Mouse (Mus musculus): ENCODE data around the gene Chd2. TPM values are rescaled to one million over a fixed set of nuclear protein-coding genes. Genes with fewer than 3 reads are reported as not detected.
A peak's percentile ranks its signal among the peaks of the same experiment; 100 is the strongest.

Gene Chd2
- polyA plus RNA-seq, 1 experiment, result 28.0 TPM

- 71% methylated on average over 10 of the region's 10 CpGs for WGBS
Measured at GRCm38 (mm10) chr7:73561492-73562055, 19.9 kb upstream of the Chd2 start.

GRCm38 (mm10) chr7:73560811-73561210 is 19.2 kb upstream of the Chd2 start:
- H3K4me1 ChIP-seq (ENCODE audit: control insufficient read depth, insufficient read depth, insufficient read length, low read length), result peaks cover 10% of the 10 kb centered on the region; the same call in 1 of the 2 replicates
- H3K27me3 ChIP-seq (ENCODE audit: control insufficient read depth, insufficient read depth, low read length), result no peaks in the 10 kb centered on the region
- WGBS, result 96% methylated on average over 6 of the region's 6 CpGs
- H3K36me3 ChIP-seq (ENCODE audit: control insufficient read depth, insufficient read depth, low read length), result no peaks in the 10 kb centered on the region
- H3K4me3 ChIP-seq (ENCODE audit: low read depth, low read length), result no peak overlapping the region
- no peak for TF ChIP-seq CTCF (IDR thresholded peaks at IDR 0.05; ENCODE audit: extremely low read depth, insufficient read length, insufficient replicate concordance, low read depth, low read length)
- TF ChIP-seq POLR2A (IDR thresholded peaks at IDR 0.05; ENCODE audit: low read depth, low read length), result no peak
- no peak overlapping the region for H3K27ac ChIP-seq (ENCODE audit: insufficient read depth, low read depth, low read length)

More at GRCm38 (mm10) chr7:73561492-73562055, 19.9 kb upstream of the Chd2 start:
- no peak overlapping the region for H3K27ac ChIP-seq (ENCODE audit: insufficient read depth, low read depth, low read length)
- no peak for TF ChIP-seq POLR2A (IDR thresholded peaks at IDR 0.05; ENCODE audit: low read depth, low read length)
- TF ChIP-seq CTCF (IDR thresholded peaks at IDR 0.05; ENCODE audit: extremely low read depth, insufficient read length, insufficient replicate concordance, low read depth, low read length), result no peak
- no peak overlapping the region for H3K4me3 ChIP-seq (ENCODE audit: low read depth, low read length)
- no peaks in the 10 kb centered on the region for H3K36me3 ChIP-seq (ENCODE audit: control insufficient read depth, insufficient read depth, low read length)
- peaks cover 11% of the 10 kb centered on the region; the same call in 1 of the 2 replicates for H3K4me1 ChIP-seq (ENCODE audit: control insufficient read depth, insufficient read depth, insufficient read length, low read length)
- no peaks in the 10 kb centered on the region for H3K27me3 ChIP-seq (ENCODE audit: control insufficient read depth, insufficient read depth, low read length)

- Histone ChIP-seq H3K4me3 (ENCODE audit: low read depth, low read length) (no peak overlapping the region), H3K4me1 (ENCODE audit: control insufficient read depth, insufficient read depth, insufficient read length, low read length) (peaks cover 7% of the 10 kb centered on the region; the same call in 1 of the 2 replicates), H3K27ac (ENCODE audit: insufficient read depth, low read depth, low read length) (peak overlapping the region; percentile 96), H3K36me3 (ENCODE audit: control insufficient read depth, insufficient read depth, low read length) (peaks cover 2% of the 10 kb centered on the region; the same call in 1 of the 2 replicates), H3K27me3 (ENCODE audit: control insufficient read depth, insufficient read depth, low read length) (no peaks in the 10 kb centered on the region)
- WGBS, result 61% methylated on average over 6 of the region's 6 CpGs
- TF ChIP-seq CTCF (IDR thresholded peaks at IDR 0.05; ENCODE audit: extremely low read depth, insufficient read length, insufficient replicate concordance, low read depth, low read length), result no peak
- no peak for TF ChIP-seq POLR2A (IDR thresholded peaks at IDR 0.05; ENCODE audit: low read depth, low read length)
Measured at GRCm38 (mm10) chr7:73559853-73560190, 18.2 kb upstream of the Chd2 start.

- peaks cover 3% of the 10 kb centered on the region for H3K36me3 ChIP-seq (ENCODE audit: control insufficient read depth, insufficient read depth, low read length)
- no peak for TF ChIP-seq POLR2A (IDR thresholded peaks at IDR 0.05; ENCODE audit: low read depth, low read length)
- TF ChIP-seq CTCF (IDR thresholded peaks at IDR 0.05; ENCODE audit: extremely low read depth, insufficient read length, insufficient replicate concordance, low read depth, low read length), result no peak
- peaks cover 4% of the 10 kb centered on the region; the same call in 1 of the 2 replicates for H3K4me1 ChIP-seq (ENCODE audit: control insufficient read depth, insufficient read depth, insufficient read length, low read length)
- peak overlapping the region; percentile 49; the same call in 1 of the 2 replicates for H3K4me3 ChIP-seq (ENCODE audit: low read depth, low read length)
- H3K27me3 ChIP-seq (ENCODE audit: control insufficient read depth, insufficient read depth, low read length), result no peaks in the 10 kb centered on the region
- peak overlapping the region; percentile 96 for H3K27ac ChIP-seq (ENCODE audit: insufficient read depth, low read depth, low read length)
- 2% methylated on average over 8 of the region's 8 CpGs for WGBS
Measured at GRCm38 (mm10) chr7:73559170-73559852, 17.7 kb upstream of the Chd2 start.

- TF ChIP-seq POLR2A (IDR thresholded peaks at IDR 0.05; ENCODE audit: low read depth, low read length) (peak; percentile 99), CTCF (IDR thresholded peaks at IDR 0.05; ENCODE audit: extremely low read depth, insufficient read length, insufficient replicate concordance, low read depth, low read length) (no peak)
- WGBS, result under 1% methylated on average over 57 of the region's 60 CpGs
- Histone ChIP-seq H3K36me3 (ENCODE audit: control insufficient read depth, insufficient read depth, low read length) (peaks cover 3% of the 10 kb centered on the region), H3K4me1 (ENCODE audit: control insufficient read depth, insufficient read depth, insufficient read length, low read length) (peaks cover 4% of the 10 kb centered on the region; the same call in 1 of the 2 replicates), H3K27ac (ENCODE audit: insufficient read depth, low read depth, low read length) (peak overlapping the region; percentile 96), H3K4me3 (ENCODE audit: low read depth, low read length) (peak overlapping the region; percentile 86), H3K27me3 (ENCODE audit: control insufficient read depth, insufficient read depth, low read length) (no peaks in the 10 kb centered on the region)
Measured at GRCm38 (mm10) chr7:73558293-73559169, 16.9 kb upstream of the Chd2 start.

GRCm38 (mm10) chr7:73557671-73558265 is 16.1 kb upstream of the Chd2 start:
- TF ChIP-seq CTCF (IDR thresholded peaks at IDR 0.05; ENCODE audit: extremely low read depth, insufficient read length, insufficient replicate concordance, low read depth, low read length), result no peak
- no peak for TF ChIP-seq POLR2A (IDR thresholded peaks at IDR 0.05; ENCODE audit: low read depth, low read length)
- WGBS, result under 1% methylated on average over 71 of the region's 80 CpGs
- peak overlapping the region; percentile 88 for H3K27ac ChIP-seq (ENCODE audit: insufficient read depth, low read depth, low read length)
- peaks cover 6% of the 10 kb centered on the region for H3K36me3 ChIP-seq (ENCODE audit: control insufficient read depth, insufficient read depth, low read length)
- H3K4me3 ChIP-seq (ENCODE audit: low read depth, low read length), result peak overlapping the region; percentile 86
- H3K27me3 ChIP-seq (ENCODE audit: control insufficient read depth, insufficient read depth, low read length), result no peaks in the 10 kb centered on the region
- H3K4me1 ChIP-seq (ENCODE audit: control insufficient read depth, insufficient read depth, insufficient read length, low read length), result peaks cover 4% of the 10 kb centered on the region; the same call in 1 of the 2 replicates

Data from small intestine, adult 2 months (tissue).